Mouse (Mus musculus): ENCODE data around the gene Ppfia2.

DNA sequence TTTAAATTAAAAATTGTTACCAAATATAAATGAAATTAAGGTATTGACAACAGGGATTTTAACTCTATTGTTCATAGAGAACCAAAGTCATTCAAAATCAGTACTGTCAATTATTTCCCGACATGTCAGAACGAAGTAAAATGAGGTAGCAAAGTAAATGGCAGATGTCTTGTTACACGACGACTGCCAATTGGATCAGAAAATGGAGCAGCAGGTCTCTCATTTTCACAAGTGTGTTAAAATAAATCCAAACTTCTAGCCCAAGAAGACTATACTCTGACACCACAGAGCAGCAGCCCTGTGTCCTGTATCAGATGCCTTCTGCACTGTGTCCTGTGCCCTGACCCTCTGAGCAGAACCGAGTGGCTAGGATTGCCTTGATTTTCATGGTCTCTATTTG lies 454.2 kb downstream of the Ppfia2 start:
- TF ChIP-seq CTCF (IDR thresholded peaks at IDR 0.05; ENCODE audit: extremely low read depth, insufficient read depth, insufficient read length, insufficient replicate concordance) (no peak), POLR2A (IDR thresholded peaks at IDR 0.05; ENCODE audit: low read depth, low read length) (no peak)

Measured in spleen, adult 2 months (tissue).